Mouse (Mus musculus) brain, embryonic 14.5 days (tissue): ENCODE results near the gene Ndfip2.

Source experiments
- CTCF ChIP-seq: fragments of 200-500 bp; IDR thresholded peaks from 2 replicates; pipeline ENCODE4 v1.5.1; 2012; ENCODE audit warnings: inconsistent platforms, mild to moderate bottlenecking, moderate library complexity, borderline replicate concordance; ENCODE audit not compliant: insufficient read depth, insufficient read length; ENCODE audit errors: extremely low read depth
- POLR2A ChIP-seq: fragments of 200-500 bp; IDR thresholded peaks from 2 replicates; pipeline ENCODE4 v1.6.1; 2012; ENCODE audit warnings: mild to moderate bottlenecking, inconsistent platforms, borderline replicate concordance; ENCODE audit not compliant: poor library complexity, insufficient read depth, insufficient read length, severe bottlenecking; ENCODE audit errors: extremely low read depth

- TF ChIP-seq POLR2A (no peak), CTCF (no peak)
Observed at GRCm38 (mm10) chr14:105292139-105292538, 33.8 kb downstream of the Ndfip2 start.
